Mouse (Mus musculus) stomach, postnatal 0 days (tissue): Measurements from ENCODE around the gene Cux1.

Experiments
- CTCF ChIP-seq: IDR thresholded peaks from 2 replicates; pipeline ENCODE4 v1.5.1; 2016; ENCODE audit warnings: antibody characterized with exemption, low read depth, mild to moderate bottlenecking, moderate library complexity
- EP300 ChIP-seq: optimal IDR thresholded peaks from 2 replicates; pipeline ENCODE3; 2016; ENCODE audit warnings: antibody characterized with exemption

DNA sequence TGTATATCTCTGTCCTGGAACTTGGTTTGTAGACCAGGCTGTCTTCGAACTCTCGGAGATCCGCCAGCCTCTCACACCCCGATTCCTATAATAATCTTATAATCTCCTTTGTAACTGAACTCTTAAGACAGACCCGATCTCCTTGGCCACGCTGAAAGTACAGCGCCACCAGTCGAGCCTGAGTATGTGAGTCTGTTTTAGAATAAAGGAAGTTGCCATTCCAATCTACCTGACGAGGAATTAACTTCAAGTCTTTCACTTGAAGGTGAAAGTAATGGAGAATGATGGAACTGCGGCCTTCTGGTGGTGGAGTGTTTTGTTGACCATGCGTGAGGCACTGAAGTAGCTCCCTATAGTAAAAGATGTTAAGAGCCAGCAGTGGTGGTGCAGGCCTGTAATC, 367.8 kb downstream of the Cux1 start:
- TF ChIP-seq CTCF (peak; percentile 31), EP300 (no peak)
